Mouse (Mus musculus): ENCODE results near the gene Snd1.

The Snd1 gene

GRCm38 (mm10) chr6:28766622-28767021 is 291.7 kb downstream of the Snd1 start:
- peak; percentile 83 for TF ChIP-seq GATA4 (IDR thresholded peaks at IDR 0.05; ENCODE audit: insufficient replicate concordance, low read length)

DNA sequence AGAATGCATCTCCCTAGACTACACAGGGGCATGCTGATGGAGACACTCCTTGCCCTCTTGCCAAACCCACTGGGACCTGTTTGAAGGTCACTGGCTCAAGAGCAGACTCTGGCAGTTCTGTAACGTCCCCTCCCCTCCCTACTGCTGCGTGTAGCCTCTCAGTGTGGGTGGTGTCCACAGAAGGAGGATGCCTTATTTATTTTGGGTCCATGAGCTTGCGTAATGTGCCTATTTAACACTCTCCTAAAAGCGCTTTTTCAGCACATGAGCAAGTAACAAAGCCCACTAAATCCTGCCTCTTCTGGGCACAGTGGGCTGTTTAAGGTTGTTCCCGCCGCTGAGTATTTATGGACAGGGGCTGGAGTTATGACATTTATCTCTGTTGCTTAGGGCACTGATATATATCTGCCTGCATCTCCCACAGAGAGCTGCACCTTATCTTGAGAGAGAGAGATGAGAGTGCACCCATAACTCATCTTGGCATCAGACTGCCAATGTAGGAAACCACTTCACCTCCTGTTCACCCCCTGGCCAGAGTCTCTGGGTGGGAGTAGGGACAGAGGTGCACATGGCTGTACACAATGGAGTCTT is 293.0 kb downstream of the Snd1 start:
- TF ChIP-seq GATA4 (IDR thresholded peaks at IDR 0.05; ENCODE audit: insufficient replicate concordance, low read length), result no peak

- no peak for TF ChIP-seq GATA4 (IDR thresholded peaks at IDR 0.05; ENCODE audit: insufficient replicate concordance, low read length)
These were observed 296.4 kb downstream of the Snd1 start for GRCm38 (mm10) chr6:28771331-28771730.

- TF ChIP-seq GATA4 (IDR thresholded peaks at IDR 0.05; ENCODE audit: insufficient replicate concordance, low read length), result no peak
These were observed 306.8 kb downstream of the Snd1 start for GRCm38 (mm10) chr6:28781696-28782095.

GRCm38 (mm10) chr6:28783082-28783647 is 308.2 kb downstream of the Snd1 start:
- no peak for TF ChIP-seq GATA4 (IDR thresholded peaks at IDR 0.05; ENCODE audit: insufficient replicate concordance, low read length)

DNA sequence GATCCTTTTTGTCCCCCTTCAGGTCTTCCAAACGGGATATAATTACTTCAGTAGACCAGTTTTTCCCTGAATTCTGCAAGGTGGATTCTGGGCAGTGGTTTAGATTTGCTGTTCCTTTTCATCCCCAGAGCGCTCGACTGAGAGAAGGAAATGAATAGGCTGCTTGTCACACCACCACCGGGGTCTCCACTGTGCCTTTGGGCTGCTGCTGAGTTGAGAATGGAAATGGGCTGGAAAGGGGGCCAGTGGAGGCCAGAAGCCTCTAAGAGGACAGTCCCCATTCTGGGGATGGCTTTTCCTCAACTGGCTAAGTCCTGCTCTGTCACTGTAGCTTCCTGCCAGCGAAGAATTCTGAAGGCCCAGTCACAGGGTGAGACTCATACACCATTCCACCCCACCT is 309.0 kb downstream of the Snd1 start:
- TF ChIP-seq GATA4 (IDR thresholded peaks at IDR 0.05; ENCODE audit: insufficient replicate concordance, low read length), result no peak

- no peak for TF ChIP-seq GATA4 (IDR thresholded peaks at IDR 0.05; ENCODE audit: insufficient replicate concordance, low read length)
These were observed 310.8 kb downstream of the Snd1 start for GRCm38 (mm10) chr6:28785770-28786169.

DNA sequence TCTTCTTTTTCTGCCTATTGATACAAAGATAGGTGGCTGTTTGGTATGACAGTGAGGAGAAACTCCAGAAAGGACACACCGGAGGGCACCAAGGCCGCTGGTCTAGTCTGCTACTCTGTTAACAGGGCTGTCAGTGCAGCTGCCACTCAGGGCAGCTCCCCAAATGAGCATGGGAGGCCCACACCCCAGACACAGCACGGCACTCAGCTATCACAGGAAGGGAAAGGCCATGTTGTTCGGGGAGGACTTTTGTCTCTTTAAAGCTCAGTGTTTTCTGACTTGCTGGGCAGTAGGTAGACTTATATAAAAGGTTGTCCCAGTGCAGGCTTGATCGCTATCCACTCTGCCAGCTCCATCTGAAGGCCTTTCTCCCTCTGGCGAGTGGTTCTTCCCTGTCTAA is 312.2 kb downstream of the Snd1 start:
- TF ChIP-seq GATA4 (IDR thresholded peaks at IDR 0.05; ENCODE audit: insufficient replicate concordance, low read length), result no peak

- no peak for TF ChIP-seq GATA4 (IDR thresholded peaks at IDR 0.05; ENCODE audit: insufficient replicate concordance, low read length)
These were observed 314.7 kb downstream of the Snd1 start for GRCm38 (mm10) chr6:28789685-28790084.

DNA sequence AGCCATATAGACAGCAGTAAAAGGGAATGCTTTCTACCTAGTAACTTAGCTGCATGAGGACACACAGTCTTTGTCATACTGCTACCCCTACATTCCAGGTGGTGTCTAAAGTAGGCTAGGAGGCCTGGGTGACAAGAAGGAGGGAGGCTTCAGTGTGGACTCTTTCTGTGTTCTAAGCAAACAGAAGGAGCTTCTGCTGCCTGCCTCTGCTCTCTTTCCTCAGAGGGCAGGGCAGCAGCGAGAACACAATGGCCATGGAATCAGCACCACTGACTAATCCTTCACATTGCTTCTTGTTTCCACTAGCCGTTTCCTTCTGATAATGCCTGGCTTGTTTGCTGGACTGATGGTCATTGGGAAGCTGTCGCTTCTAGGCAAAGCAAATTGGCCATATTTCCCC is 316.2 kb downstream of the Snd1 start:
- TF ChIP-seq GATA4 (IDR thresholded peaks at IDR 0.05; ENCODE audit: insufficient replicate concordance, low read length), result peak; percentile 47; the same call in 1 of the 2 replicates

DNA sequence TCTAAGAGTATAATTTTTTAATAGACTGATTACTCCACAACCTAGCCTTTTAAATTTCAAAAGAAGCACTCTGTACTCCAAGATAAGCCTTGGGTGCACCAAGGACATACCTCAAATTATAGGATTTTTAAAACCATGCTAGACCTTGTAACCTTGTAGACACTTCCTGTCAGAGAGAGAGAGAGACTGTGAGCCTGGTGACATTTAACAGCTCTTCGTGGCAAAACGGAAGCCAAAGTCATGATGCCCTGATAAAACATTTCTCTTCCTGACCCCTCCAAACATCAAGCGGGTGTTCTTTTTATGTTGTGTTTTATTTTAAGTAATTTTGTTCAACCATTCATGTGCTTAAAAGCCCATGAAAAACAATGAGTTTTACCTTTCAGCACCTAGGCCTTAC is 316.9 kb downstream of the Snd1 start:
- TF ChIP-seq GATA4 (IDR thresholded peaks at IDR 0.05; ENCODE audit: insufficient replicate concordance, low read length), result no peak

DNA sequence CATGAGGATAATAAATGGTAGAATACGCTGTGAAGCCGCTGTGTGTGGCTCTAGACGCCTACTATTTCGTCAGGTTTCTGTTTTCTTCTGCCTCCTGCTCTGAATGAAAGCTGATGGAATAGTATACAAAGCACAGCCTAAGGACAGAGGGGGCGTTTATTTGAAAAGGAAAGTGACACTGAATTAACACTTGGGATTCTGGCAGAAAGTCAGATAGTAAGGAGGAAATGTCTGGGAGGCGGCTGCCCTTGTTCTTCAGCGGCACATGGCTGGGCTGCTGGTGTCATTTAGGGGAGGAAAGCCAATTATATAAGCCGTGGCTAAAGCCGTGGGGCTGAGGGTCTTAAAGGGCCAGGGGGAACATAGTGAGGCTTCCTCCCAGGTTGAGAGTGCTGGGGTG is 320.4 kb downstream of the Snd1 start:
- no peak for TF ChIP-seq GATA4 (IDR thresholded peaks at IDR 0.05; ENCODE audit: insufficient replicate concordance, low read length)

GRCm38 (mm10) chr6:28795792-28796515 is 321.0 kb downstream of the Snd1 start:
- TF ChIP-seq GATA4 (IDR thresholded peaks at IDR 0.05; ENCODE audit: insufficient replicate concordance, low read length), result no peak

- TF ChIP-seq GATA4 (IDR thresholded peaks at IDR 0.05; ENCODE audit: insufficient replicate concordance, low read length), result no peak
These were observed 324.9 kb downstream of the Snd1 start for GRCm38 (mm10) chr6:28799818-28800217.

- TF ChIP-seq GATA4 (IDR thresholded peaks at IDR 0.05; ENCODE audit: insufficient replicate concordance, low read length), result no peak
These were observed 326.0 kb downstream of the Snd1 start for GRCm38 (mm10) chr6:28800976-28801375.

DNA sequence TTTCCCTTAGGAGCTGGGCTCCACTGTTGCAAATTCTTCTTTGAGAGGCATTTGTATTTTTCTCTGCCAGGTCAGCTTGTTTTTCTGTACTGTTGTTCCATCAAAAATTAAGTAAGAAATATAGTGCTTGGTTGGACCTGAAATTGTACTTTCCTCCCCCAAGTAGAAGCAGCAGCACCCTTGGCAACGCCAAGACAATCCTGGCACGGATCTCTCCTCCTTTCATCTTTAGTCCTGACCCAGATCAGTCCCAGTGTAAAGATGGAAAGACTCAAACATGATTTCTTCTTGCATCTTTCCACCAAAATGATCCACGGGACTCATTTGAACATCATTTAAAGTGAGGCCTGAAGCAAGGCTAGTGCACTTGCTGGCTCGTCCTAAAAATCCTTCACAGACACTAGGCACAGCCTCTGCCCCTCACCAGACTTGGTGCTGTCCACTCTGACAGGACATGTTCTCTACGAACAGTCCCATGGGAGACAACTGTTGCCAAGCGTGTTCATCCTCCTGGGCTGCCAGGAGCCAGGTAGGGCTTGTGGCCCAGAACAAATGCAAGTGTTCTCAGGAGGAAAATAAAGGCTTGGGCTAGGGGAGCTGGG is 328.8 kb downstream of the Snd1 start:
- no peak for TF ChIP-seq GATA4 (IDR thresholded peaks at IDR 0.05; ENCODE audit: insufficient replicate concordance, low read length)

Measured in liver, adult (tissue).